Mouse (Mus musculus) lung, adult 2 months (tissue): ENCODE measurements at regions not wholly inside any gene's neighbourhood (a gene's known extent, or its start where the extent isn't known, plus 50 kb on each side); places are given as distances from the start of the nearest gene placed in this dataset.
"Not testable (repeated sequence)": the region's sequence is repeated elsewhere in the genome, so short reads cannot be mapped to it uniquely, and the experiment has no call there.

Source experiments
- DNase-seq: peaks from one replicate; pipeline ENCODE4 v3.0.0; 2022
- H3K4me1 ChIP-seq: fragments of 200-500 bp; 2 replicates; pipeline ENCODE4 v1.6.1; 2011; ENCODE audit warnings: low read length; ENCODE audit not compliant: control insufficient read depth, insufficient read depth
- H3K4me3 ChIP-seq: fragments of 200-500 bp; replicated peaks from 2 replicates; pipeline ENCODE3; 2011; ENCODE audit warnings: low read depth, mild to moderate bottlenecking, control low read depth, low read length; ENCODE audit errors: extremely low read depth
- CTCF ChIP-seq: fragments of 200-500 bp; IDR thresholded peaks from 2 replicates; pipeline ENCODE4 v1.5.1; 2011; ENCODE audit warnings: mild to moderate bottlenecking, low read length, control low read depth; ENCODE audit not compliant: insufficient read depth
- POLR2A ChIP-seq: fragments of 200-500 bp; IDR thresholded peaks from 2 replicates; pipeline ENCODE4 v1.6.1; 2011; ENCODE audit warnings: low read depth, mild to moderate bottlenecking, control low read depth, low read length, borderline replicate concordance; ENCODE audit errors: extremely low read depth
- WGBS: fragments of 180-500 bp; shearing (Covaris S2); methylation state at CpG from one replicate; pipeline ENCODE4 v1.1.7; 2018; 5-methylcytosine and 5-hydroxymethylcytosine counted together

DNA sequence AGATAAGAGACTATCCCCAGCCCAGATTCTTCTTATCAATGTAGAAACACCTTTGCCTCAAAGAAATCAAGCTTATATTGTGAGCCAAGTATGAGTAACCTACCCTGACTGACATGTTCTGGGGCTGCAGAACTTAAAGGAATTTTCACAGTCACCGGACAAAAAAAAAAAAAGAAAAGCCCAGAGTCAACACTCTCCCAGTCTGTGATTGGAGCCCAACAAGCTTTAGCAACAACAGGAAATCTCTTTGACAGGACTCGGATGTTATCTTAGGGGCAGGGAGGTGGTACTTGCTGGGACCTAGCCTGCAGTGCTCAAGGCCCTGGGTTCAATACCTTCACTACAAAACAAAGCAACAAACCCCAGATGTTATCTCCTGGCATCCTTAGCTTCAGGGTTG lies 114.2 kb downstream of the Nectin1 start:
- WGBS, result 3% methylated on average over 2 of the region's 2 CpGs
- DNase-seq, result no peak
- no peak for TF ChIP-seq POLR2A
- no peak for TF ChIP-seq CTCF
- Histone ChIP-seq H3K4me3 (no peak overlapping the region), H3K4me1 (no peaks in the 10 kb centered on the region)

DNA sequence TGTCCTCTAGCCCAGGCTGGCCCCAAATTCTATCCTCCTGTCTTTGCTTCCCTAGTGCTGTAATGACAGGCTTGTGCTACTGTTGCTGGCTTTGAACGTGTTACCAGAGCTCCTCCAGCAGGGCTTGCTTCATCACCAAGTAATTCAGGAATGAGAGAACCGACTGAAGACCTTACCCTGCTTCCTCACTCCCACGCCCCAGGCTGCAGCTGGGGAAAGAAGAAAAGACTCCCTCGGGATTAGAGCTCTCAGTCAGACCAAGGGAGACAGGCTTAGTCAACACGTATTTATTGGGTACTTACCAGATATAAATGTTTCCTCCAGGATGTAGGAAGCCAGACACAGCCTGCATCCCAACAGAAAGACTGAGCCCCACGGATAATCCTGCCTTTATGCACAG lies 115.0 kb downstream of the Nectin1 start:
- WGBS, result 40% methylated on average over 6 of the region's 6 CpGs
- TF ChIP-seq CTCF (no peak), POLR2A (no peak)
- DNase-seq, result no peak
- Histone ChIP-seq H3K4me3 (no peak overlapping the region), H3K4me1 (no peaks in the 10 kb centered on the region; the same call in 1 of the 2 replicates)

DNA sequence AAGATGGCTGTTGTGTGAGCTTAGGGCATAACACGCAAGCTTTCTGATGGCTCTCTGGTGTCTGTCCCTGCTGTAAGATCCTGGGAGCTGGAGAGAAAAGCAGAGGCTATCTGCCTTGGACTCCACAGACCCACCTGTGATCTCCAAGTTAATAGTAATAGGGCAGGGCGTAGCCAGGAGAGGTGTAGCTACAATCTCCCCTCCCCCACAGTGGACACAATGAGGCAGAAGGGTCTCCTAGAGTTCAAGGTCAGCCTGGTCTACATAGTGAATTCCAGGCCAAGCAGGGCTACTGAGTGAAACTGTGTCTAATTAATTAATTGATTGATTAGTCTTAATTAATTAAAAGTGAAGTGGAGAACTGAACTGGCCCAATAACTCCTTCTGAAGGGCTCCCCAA lies 116.5 kb downstream of the Nectin1 start:
- Histone ChIP-seq H3K4me1 (peaks cover 3% of the 10 kb centered on the region; the same call in 1 of the 2 replicates), H3K4me3 (no peak overlapping the region)
- TF ChIP-seq CTCF, result no peak
- no peak for TF ChIP-seq POLR2A
- DNase-seq, result no peak
- 100% methylated on average over 2 of the region's 2 CpGs for WGBS

GRCm38 (mm10) chr9:43861375-43861774 lies 117.6 kb downstream of the Nectin1 start:
- no peak for TF ChIP-seq POLR2A
- TF ChIP-seq CTCF, result no peak
- Histone ChIP-seq H3K4me3 (no peak overlapping the region), H3K4me1 (peaks cover 3% of the 10 kb centered on the region; the same call in 1 of the 2 replicates)
- no peak for DNase-seq
- WGBS, result 55% methylated on average over 10 of the region's 10 CpGs

GRCm38 (mm10) chr9:43862034-43862433 lies 118.2 kb downstream of the Nectin1 start:
- 26% methylated on average over 11 of the region's 11 CpGs for WGBS
- DNase-seq, H3K4me1 ChIP-seq, H3K4me3 ChIP-seq: not testable (repeated sequence)

DNA sequence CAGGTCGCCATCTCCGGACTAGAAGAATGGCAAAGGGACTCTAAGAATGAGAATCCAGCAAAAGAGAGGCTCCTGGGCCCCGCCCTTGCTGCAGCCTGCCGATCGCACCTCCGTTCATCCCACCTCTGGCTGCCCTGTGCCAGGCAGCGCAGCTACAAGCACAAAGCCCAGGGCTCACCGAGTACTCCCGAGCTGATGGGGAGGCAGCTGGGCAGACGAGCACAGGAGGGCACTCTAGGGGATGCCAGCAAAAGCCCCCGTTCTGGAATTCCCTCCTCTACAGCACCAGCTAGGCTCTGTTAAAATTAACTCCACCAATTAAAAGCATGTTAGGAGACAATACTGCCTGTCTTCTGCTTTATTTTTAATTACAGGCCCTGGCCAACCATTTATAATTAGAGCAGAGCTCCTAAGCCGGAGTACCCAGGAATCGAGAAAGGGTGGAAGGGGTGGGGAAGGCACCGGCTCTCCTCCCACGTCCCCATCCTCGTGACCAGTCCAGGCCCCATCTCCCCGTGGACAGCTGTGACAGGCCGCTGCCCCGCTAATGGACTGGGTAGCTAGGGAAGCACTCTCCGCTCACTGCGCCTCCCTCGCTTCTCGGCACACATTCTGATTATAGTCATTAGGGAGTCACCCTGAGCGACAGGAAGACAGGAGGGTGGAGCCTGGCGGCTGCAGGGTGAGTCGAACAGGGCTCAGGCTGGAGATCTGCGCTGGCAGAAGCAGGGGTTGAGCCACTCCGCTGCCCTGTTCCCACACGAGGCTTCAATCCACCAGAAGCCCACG lies 120.0 kb downstream of the Nectin1 start:
- WGBS, result 5% methylated on average over 30 of the region's 30 CpGs
- TF ChIP-seq CTCF, result no peak
- no peak; the same call in 1 of the 2 replicates for TF ChIP-seq POLR2A
- Histone ChIP-seq H3K4me1 (peaks cover 3% of the 10 kb centered on the region; the same call in 1 of the 2 replicates), H3K4me3 (no peak overlapping the region)
- DNase-seq, result no peak

- DNase-seq, result no peak
- Histone ChIP-seq H3K4me3 (no peak overlapping the region), H3K4me1 (peaks cover 3% of the 10 kb centered on the region; the same call in 1 of the 2 replicates)
- WGBS, result 83% methylated on average over 12 of the region's 12 CpGs
- TF ChIP-seq CTCF, result no peak
- TF ChIP-seq POLR2A, result no peak
Observed at GRCm38 (mm10) chr9:43866802-43867201, 123.0 kb downstream of the Nectin1 start.

DNA sequence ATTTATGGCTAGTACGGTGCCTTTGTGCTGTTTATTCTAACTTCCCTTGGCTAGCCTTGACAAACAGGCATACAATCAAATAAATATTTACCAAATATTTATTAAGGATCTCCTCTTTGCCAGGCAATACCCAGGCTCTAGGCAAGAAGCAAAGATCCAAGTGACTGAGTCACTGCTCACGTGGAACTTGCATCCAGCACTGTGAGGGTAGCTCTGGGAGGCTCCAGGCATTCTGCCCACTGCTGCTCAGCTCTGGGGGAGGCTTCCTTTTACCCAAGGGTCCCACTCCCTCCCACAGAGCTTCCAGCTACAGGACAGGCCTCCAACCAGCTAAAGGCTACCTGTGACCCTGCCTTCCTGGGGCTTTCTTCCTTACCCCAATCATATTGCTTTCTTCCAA lies 130.1 kb downstream of the Nectin1 start:
- 53% methylated on average over 2 of the region's 2 CpGs for WGBS
- no peak for DNase-seq
- TF ChIP-seq POLR2A (no peak), CTCF (no peak)
- Histone ChIP-seq H3K4me1 (no peaks in the 10 kb centered on the region), H3K4me3 (no peak overlapping the region)

DNA sequence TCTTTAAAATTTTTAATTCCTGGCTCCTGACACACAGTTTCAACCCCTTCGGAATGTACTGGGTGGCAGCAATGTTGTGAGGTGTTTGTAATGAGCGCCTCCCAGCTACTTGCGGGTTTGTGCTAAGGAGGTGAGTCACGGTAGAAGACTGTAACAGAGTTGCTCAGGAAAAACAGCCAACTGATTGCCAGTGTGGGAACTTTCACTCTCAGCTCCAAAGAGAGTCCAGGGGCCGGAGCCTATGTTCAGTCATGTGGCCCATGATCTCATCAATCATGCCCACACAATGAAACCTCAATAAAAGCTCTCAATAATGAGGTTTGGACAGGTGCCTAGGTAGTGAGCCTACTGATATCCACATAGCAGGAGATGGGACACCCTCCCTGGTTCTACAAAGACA lies 130.5 kb downstream of the Nectin1 start:
- TF ChIP-seq CTCF, result no peak
- no peak for TF ChIP-seq POLR2A
- DNase-seq, result no peak
- Histone ChIP-seq H3K4me1 (no peaks in the 10 kb centered on the region), H3K4me3 (no peak overlapping the region)
- WGBS, result 75% methylated on average over 5 of the region's 5 CpGs

DNA sequence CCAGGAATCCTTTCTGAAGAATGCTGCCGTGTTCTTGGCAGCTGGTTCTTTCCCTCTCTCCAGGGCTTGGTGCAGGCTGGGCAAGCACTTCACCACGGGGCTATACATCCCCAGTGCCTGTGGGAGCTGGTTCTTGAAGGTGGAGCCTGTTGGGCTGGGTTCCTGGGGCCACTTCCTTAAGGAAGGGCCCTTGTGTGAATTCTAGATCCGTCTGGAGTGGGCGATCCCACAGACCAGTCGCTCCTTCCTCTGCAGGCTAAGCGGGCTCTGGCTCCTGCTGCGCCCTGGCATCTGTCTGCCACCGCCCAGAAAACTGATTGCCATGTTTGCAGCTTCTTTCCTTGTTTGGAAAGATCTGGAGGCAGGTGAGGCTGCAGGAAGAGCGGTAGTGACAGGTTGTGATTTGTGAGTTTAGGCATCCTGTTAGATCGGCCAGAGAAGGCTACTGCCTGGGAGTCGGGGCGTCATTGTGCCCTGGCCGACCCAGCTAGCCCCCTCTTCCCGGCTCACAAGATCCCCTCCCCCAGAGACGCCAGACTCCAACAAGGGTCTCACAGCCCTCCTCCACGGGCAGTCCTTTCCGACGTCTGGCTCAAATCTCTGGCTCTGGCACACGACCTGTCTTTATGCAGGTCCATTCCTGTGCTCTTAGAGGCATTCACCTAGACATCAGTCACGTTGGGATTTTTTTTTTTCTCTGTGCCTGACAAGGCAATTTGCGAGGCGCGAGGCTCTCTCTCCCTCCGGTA lies 135.6 kb downstream of the Nectin1 start:
- H3K4me3 ChIP-seq, result no peak overlapping the region
- TF ChIP-seq POLR2A, result no peak
- no peak for TF ChIP-seq CTCF
- 5% methylated on average over 24 of the region's 24 CpGs for WGBS
- DNase-seq, result no peak
- H3K4me1 ChIP-seq, result no peaks in the 10 kb centered on the region

- Histone ChIP-seq H3K4me1 (no peaks in the 10 kb centered on the region), H3K4me3 (no peak overlapping the region)
- under 1% methylated on average over 26 of the region's 26 CpGs for WGBS
- TF ChIP-seq CTCF (no peak), POLR2A (no peak)
- no peak for DNase-seq
Observed at GRCm38 (mm10) chr9:43879969-43880396, 136.2 kb downstream of the Nectin1 start.
